Mouse (Mus musculus): ENCODE data around the gene Robo2.

Gene Robo2

DNA sequence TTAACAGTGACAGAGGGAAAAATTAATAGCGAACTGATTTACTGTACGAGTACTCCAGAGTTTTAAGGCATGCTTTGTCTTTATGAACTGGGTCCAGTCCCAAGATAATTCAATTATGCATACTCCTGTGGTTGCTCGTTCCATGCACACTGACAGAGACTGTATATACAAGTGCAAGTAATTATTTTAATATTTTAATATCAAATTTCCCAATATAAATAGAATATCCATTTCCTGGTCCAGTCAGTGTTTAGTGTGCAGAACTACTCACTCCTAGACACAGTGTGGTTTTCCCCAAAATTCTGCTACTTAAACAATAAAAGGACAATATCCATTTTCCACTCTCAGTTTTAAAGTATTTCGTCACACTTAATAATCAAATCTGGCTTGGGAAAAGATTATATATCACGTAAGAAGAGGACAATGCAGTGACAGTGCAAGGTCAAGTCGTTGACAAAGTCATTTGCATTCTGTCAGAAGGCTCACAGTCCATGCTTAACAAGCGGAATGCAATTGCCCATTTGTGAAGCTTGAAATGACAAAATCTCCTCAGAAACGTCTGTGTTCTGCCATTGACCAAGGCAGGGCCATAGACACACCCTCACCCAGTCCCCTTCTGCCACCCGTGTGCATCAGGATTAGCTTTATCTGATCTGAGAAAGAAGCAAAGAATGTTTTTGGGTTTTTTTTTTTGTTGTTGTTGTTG, 89.8 kb downstream of the Robo2 start:
- DNase-seq (ENCODE audit: low spot score), result no peak

DNA sequence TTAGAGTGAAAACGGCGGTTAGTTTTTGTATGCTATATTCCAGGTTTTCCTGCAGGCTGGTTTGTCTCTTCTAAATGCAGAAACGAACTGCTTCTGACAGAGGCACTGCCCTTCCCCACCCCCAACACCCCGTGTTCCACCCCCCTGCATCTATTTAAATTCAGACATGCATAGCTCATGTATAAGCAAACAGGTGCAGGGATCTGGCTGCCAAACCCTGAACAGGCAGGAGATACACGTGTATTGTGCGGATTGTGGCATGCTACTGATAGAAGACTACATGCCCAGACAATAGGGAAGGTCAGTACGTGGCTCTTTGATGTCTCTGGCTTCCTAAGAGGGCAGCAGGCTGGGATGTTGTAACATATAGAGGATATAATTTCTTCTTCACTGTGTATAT, 95.5 kb downstream of the Robo2 start:
- DNase-seq (ENCODE audit: low spot score), result no peak

DNA sequence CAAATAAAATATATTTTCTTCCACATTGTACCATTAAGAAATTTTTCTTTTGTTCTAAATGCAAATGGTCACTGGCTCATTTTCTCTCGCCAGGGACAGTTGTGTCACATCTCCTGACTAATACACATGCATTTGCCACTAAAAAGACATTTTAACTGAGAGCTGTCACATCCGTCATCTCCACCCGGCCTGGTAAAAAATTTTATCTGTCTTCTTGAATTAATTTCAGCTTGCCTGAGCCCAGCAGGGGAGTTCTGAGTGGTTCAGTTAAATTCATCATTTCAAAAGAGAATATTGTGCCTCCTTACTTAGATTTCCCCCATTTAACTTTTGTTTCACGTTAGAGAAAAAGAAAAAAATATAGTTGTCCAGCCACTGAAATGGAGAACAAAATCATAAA, 98.4 kb downstream of the Robo2 start:
- DNase-seq (ENCODE audit: low spot score), result no peak

DNA sequence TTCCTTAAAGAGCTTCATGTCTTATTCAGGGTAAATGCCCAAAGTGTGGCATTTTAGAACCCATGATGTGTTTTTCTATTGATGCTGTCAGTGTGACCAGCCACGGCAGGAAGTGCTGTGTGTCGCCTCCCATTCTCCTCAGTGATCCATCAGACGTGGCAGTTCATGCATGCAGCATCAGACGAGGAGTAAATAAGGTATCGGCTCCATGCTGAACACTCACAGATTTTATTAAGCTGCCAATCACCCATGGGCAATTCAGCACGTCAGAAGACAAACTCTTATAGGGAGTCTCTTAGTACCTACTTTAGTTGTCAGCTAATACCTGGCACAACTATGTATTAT, 104.1 kb downstream of the Robo2 start:
- no peak for DNase-seq (ENCODE audit: low spot score)

DNA sequence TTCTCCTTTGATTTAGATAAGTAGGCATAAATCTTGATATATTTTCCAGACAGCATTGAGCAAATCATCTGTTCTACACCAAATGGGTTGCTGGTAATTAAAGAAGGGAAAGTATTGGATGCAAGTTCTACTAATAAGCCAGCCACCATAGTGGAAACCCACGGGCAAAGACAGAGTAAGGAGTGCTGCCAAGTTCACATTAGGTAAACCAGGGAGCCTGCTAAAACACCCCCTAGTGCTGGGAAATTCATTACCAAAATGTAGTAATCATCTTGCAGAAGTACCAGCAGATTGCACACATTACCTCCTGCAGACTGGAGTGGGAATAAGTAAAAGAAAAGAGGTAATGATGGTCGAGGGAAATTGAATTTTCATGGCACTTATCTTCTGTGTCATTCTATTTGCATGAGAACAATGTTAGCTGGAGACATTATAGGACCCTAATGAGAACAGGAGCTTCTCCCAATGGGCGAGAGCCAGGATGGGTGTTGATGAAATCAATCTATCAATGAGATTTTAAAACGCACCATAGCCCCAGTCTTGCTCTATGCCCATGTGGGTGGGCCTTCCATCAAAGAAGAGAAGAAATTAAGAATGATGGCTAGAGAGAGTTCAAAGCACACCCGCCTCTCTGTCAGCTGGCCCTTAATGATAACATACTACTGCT, 104.6 kb downstream of the Robo2 start:
- DNase-seq (ENCODE audit: low spot score), result no peak

DNA sequence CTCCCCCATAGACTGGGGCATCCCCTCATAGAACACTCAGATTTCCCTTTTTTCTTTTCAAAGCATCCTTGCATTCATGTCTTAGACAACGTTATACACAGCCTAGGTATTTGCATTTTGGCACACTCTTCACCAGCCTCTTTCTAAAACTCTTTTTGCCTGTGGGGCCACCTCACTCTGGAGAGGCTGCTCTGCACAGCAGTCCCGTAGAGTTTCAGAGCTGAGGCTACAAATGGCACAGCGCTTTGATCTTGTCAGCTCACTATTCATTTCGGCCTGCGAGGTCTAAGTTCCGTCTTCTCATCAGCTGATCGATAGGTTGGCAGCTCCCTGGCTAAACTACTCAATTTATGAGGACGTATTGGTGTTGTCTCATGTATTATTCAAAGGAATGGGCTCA, 123.7 kb downstream of the Robo2 start:
- no peak for DNase-seq (ENCODE audit: low spot score)

DNA sequence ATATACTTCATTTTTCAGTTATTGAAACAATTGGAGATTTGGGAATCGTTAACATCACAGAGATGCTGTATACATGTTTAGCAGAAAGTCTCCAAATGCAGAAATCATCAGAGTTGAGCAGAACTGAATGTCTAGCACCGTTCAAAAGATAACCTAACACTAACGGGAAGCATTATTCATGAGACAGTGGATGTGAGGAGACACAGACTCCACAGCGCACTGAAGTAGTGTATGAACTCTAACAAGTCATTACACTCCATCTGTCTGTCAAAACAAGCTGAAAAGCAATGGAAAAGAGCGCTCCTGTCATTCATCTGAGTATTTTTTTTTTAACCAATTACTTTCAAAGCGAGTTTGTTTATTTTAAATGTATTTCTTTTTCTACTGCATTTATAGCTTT, 129.1 kb downstream of the Robo2 start:
- DNase-seq (ENCODE audit: low spot score), result no peak

DNA sequence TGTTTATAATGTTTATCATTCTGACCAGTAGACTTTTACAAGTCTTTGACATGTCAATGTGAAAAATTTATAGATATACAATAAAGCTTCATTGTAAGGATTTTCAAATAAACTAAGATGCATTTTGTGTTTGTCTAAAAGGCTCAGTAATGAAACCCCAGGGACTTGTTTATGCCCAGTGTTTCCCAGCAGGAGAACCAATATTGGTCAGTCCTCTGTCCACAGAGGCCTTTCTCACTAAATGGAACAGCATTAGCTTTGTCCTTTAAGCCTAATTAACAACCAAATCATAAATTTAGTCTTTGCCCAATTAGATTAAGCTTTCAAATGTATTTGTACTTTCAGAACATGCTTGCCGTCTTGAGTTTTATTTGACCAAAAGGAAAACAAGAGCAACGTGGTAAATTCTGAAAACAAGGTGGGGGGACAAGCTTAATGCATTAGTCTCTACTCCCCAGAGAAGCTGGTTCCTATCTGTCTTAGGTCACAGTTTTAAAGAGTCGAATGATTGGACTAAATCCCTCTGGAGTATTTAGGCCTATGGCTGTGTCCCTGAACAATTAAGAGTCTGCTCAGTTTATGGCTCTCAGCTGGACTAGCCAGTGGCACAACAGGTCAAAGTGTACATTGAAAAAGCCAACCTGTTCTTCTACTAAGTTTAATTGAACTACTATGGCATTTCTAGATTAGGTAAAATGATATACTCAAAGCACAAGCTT, 134.6 kb downstream of the Robo2 start:
- no peak for DNase-seq (ENCODE audit: low spot score)

DNA sequence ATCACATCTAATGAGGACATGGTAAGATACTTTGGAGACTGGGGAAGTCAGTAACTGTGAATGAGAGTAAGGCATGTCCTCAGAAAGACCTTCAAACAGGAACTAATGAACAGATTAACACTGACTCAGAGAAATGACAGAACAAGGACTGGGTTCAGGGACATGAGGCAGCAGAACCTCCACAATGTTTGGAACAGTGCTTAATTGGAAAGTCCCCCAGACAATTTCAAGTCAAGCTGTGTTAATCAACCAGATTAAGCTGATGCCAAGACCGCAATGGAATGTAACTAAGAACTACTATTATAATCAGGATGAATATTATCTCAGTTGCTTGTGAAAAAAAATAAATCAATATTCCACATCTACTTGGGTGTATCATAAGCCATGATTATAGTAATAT, 137.0 kb downstream of the Robo2 start:
- no peak for DNase-seq (ENCODE audit: low spot score)

DNA sequence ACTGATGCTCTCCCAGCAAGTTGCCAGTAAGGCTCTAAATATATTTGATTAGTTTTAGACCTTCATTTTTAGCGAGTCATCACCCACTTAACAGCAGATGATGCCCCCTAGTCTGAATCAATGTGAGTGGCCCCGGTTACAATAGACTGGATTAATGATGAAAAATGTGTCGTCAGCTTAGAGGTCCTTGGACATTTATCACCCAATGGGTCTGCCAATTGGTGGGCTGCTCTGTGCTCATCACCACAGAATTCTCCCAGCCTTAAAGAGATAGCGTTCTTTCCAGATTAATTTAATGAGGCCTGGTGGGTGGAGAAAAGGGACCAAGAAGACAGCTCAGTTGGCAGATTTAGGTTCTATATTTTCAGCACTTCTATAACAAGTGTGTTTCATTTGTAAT, 138.6 kb downstream of the Robo2 start:
- DNase-seq (ENCODE audit: low spot score), result no peak

DNA sequence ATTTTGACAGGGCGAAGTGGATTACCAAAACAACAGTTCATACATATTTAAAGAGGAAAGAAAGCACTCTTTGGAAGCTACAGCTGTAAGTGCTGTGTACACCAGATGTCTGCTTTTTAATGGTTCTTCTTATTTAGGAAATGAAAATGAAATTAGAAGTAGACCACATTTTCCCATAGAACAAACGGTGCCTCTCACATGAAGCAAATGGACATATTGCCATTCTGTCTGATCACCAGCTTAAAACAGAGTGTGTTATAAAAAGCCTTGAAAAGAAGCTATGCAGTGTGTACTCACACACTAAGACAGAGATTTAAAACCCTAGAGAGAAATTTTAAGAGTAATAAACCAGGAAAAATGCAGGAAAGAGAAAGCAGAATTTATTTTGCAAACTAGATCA, 153.4 kb downstream of the Robo2 start:
- no peak for DNase-seq (ENCODE audit: low spot score)

DNA sequence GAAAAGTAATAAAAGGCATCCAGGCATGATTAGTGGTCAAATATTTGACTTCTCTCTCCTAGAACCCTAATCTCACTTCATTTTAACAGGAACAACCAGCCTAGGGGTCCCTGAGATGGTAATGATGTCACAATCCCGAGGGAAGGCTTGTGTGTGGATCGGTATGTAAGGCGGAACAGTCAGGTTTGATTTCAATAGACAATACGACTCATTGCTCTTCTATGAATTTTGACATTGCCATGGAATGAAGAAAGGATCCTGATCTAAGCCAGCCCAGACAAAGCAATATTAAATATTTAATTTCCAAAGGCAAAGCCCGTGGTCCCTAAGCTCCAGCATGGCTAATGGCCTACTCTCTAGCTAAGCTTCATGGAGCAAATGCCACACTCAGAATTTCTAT, 167.2 kb downstream of the Robo2 start:
- no peak for DNase-seq (ENCODE audit: low spot score)

DNA sequence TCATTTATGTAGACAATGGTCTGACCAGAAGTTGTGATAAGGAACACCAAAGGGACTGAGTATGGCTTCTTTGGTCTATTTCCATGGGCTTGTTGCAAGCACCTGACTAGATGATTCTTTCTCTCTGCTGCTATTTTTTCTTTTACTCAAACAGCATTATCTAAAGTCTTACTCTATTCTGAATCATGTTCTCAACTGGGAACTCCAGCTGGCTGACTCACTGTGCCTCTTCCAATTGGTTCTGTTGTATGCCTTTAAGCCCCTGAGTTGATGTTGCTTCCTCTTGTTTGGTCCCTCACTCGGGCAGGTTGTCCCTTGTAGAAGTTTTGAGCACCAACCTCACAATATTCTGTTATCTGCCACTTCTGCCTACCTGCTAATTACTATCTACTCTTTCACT, 170.1 kb downstream of the Robo2 start:
- DNase-seq (ENCODE audit: low spot score), result no peak

DNA sequence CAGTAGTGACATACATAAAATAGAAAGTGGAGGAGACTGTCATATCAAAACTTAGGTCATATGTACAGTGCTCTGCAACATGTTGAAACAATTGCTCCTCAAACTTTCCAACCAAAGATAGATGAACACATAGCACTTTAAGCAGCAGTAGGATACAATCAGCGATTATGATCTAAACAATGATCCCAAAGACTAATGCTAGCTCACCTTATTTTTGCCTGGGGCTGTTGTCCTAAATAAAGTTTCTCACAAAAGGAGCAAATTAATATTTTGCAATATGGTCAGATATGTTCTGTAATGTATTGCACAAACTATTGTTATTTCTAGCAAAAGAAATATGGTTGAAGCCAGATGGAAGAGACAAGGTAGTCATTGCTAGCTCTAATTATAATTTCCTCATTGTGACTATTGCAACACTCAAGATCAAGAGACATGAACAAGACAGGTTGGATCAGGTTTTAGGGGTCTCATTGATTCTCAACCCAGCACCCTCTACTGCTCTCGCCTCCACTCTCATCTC, 174.2 kb downstream of the Robo2 start:
- DNase-seq (ENCODE audit: low spot score), result no peak

DNA sequence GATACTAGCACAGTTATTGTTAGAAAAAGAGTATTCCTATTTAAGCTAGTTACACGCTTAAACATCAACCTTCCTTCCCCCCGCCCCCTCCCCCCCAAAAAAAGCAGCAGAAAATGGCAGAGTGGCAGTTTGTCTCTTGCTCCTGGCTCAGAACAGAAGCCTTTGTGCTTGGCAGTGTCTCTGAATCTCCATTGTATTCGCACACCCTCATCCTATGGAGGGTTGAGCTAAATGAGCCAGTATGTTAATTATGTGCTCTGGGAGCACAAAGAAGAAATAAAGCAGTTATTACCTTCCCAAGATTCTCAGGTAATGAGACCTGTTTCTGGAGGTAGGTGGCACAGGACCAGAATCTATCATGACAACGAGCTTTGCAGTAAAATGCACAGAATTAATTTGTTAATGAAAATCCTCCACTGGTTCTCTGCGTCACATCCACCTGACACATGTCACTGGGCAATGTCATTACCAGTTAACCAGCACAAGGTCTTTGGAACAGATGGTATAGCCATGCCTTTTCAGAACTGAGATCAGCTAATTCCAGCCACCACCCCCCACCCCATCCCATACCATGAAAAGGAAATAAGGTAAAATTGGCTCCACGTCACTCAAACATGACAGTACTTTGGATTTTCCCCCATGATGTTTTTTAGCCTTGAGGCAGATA, 177.1 kb downstream of the Robo2 start:
- DNase-seq (ENCODE audit: low spot score), result no peak

DNA sequence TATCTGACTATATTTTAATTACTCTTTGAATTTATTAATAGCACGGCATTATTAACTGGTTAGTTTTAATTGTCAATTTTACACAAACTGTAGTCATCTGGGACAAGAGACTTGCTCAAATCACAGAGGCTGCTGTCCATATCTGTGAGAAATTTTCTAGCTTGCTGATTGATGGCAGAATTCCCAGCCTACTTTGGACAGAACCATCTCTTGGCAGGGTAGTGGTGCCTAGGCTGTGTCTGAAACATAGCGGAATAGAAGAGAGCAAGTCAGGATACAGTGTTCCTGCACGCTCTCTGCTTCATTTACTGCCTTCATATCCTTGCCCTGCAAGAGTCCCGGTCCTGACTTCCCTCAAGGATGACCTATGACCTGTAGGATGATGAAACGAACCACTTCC, 178.0 kb downstream of the Robo2 start:
- no peak for DNase-seq (ENCODE audit: low spot score)

DNA sequence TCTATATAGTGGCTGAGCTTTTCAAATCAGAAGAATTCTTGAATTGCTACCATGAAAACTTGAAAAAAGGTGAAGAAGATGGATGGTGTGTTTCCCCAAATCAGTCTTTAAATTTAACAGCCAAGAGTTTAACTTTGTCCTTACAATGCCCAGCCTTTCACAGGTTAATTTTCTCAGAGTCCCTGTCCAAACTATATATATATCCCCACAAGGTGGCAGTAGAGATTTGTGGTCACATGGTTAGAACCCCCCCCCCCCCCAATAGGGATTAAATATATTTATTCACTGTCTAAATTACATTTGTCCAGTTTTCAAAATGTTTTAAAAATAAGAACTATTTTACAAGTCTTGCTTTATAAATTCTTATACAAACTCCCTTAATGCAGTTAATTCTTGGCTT, 184.3 kb downstream of the Robo2 start:
- no peak for DNase-seq (ENCODE audit: low spot score)

DNA sequence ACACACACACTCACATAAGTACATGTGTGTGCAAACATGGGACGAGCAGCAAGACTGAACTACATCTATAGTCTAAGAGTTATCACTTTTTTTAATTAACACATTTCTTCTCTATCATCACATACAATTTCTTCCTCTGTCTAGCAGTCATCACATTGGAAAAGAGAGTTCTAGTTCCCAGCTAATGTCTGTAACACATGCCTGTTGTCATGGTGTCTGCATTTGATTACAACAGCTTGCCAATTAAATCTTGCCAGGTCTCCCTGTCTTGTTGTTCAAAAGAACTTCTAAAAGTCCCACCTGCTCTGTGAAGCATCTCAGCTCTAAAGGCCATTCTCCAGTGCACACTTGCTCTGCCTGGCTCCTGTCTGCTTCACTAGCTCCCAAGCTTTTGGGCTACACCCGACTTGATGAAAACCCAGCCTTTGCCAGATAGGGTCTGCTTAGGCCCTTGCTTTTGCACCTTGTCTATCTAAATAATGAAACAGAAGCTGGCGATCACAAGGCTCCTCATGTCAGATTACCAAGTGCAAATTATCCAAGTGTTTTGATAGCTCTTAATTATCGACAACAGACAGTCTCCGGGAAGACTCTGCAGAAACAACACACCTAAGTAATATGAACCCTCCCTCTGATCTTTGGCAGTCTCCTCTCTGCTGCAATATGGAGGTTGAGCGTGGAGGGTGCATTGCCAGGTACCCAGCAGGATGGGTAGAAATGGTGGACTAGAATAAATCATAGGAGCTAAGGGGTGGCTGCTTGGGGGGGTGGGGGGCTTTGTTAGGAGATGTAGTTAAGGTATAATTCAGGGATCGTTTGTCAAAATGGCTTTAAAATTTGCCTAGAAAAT, 186.0 kb downstream of the Robo2 start:
- DNase-seq (ENCODE audit: low spot score), result no peak

DNA sequence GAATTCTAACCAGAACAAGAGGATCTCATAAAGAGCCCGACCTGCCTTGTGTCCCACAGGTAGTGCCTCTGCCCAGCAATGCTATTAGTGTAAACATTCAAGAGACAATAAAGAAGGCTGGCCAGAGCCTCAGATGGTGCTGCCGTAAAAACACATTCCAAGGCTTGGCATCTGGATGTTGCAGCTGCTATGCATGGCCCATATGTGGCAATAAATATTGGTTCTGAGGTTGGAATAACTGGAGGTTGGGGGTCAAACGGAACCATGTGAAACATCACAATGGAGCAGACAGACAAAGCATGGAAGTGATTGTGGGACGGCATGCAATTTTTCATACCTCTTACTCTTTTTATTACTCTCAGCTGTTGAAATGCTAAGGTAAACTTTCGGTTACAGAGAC, 189.1 kb downstream of the Robo2 start:
- DNase-seq (ENCODE audit: low spot score), result no peak

DNA sequence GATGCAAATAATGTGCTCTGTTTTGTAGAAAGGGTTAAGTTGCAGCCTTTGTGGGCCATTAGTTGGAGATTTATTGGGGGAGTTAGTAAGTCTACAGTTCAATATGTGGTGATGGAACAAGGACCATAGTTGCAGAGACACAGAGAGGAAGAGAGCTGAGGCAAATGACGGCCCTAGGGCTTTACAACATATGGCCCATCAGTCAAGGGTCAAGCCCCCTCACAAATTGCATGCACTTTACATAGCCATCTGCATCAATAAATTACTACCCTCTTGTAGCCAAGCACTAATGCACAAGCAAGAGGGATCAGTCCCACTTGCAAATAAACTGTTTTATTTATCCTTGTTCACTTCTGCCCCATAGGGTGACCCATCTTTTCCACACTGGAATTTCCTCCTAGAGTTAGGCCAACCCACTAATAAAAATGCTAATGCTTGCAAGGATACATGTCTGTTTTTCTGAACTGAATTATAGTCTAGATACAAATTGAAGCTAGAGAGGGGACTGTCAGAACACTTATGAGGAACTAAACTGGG, 194.7 kb downstream of the Robo2 start:
- no peak for DNase-seq (ENCODE audit: low spot score)

DNA sequence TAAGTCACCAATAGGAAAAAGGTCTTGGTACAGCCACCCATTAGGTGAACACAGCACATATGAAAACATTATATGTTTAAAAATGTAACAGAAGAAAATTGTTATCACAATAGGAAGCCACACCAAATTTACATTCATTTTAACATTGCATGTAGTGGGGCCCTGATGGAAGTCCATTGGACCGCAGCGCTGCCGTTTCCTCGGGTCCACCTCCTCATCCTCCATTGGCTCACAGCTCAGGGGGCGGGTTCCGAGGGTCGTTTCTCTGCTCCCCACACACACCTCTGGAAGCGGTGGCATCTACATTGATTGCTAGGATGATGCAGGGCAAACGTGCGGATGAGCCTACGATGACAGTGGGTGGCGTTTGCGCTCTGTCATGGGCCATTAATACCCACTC, 195.8 kb downstream of the Robo2 start:
- no peak for DNase-seq (ENCODE audit: low spot score)

DNA sequence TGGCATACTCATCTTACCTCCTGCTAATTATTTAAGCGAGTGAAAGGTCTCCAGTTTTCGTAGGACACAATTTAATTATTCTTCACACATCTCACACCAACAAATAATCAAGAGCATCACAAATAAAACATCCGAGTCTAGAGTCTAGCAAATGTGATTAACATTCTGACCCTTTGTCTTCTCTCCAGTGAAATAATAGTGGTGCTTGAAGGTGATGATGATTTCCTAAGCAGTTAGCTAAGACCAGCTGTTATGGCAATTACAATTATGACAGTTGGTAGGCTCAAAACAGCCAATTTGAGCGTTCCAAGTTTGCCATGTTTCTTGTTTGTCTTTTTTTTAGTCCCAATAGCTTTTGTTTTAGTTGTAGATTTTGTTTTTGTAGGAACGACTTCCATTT, 210.9 kb downstream of the Robo2 start:
- no peak for DNase-seq (ENCODE audit: low spot score)

Data from ovary, adult 18-20 months (tissue).